Mouse (Mus musculus): ENCODE data around the gene Ranbp10. TPM values are rescaled to one million over a fixed set of nuclear protein-coding genes. Genes with fewer than 3 reads are reported as not detected.

Ranbp10 gene
- polyA plus RNA-seq, 1 experiment from 2014 or later: 13.1 TPM

DNA sequence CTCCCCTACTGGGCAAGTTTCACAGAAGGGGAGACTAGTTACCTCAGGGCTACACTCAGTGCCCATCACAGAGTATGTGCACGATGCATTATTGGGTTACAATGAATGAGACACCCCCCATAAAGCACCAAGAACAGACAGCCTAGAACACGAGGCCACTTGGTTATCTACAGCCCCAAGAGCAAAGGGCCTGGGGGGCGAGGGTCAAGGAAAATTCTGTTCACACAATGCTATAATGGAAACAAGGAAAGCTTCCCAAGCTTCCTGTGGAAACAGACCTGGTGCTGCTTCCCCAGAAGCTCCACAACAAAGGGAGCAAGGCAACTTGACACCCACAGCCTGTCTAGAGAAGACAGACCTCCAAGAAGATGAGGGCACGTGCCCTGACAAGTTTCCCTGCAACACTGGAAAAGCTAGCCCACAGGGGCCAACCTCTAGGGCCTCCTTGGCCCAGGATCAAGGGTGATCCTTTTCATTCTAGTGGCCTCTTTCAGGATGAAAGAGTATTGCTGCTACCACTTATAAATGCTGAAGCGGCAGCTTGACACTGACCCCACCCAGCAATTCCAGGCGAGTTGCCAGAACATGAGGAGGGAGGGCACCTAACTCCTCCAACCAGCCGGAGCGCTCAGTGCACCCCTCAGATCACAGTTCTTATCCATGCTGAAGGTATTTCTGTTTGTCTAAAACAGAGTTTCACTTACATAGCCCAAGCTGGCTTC, 27.9 kb downstream of the Ranbp10 start:
- Histone ChIP-seq H3K27me3 (replicated peaks; ENCODE audit: control insufficient read depth, insufficient read depth, low read length) (no peaks in the 10 kb centered on the region), H3K4me2 (ENCODE audit: low read length) (no peak overlapping the region), H3K9ac (replicated peaks; ENCODE audit: low read depth, low read length) (no peak overlapping the region), H3K36me3 (ENCODE audit: control insufficient read depth, insufficient read depth) (no peaks in the 10 kb centered on the region), H3K9me3 (ENCODE audit: control insufficient read depth, low read length) (no peaks in the 10 kb centered on the region), H3K4me1 (replicated peaks; ENCODE audit: control insufficient read depth, insufficient read depth, low read length) (peaks cover 5% of the 10 kb centered on the region), H3K27ac (ENCODE audit: low read length) (no peak overlapping the region), H3K4me3 (replicated peaks; ENCODE audit: low read length) (no peak overlapping the region)
- peak; percentile 55; the same call in 1 of the 2 replicates for ATAC-seq
- 42% methylated on average over 8 of the region's 8 CpGs for WGBS

DNA sequence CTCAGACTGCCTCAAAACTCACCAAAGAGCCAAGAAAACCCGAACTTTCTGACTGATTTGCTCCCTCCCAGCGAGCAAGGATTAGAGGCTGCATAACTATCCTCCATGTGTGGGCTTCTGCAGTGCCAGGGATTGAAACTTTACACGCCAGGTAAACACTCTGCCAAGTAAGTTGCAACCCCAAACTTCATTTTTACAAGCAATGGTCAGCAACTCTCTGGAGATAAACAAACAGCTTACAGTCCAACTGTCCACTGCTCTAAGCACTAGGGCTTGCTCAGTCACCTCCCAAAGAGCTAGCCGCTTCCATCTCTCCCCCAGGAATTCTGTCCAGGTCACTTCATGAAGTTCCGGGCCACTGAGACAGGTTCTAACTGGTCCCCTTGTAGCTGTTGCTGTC, 28.7 kb downstream of the Ranbp10 start:
- no peak for ATAC-seq
- Histone ChIP-seq H3K4me3 (replicated peaks; ENCODE audit: low read length) (no peak overlapping the region), H3K27me3 (replicated peaks; ENCODE audit: control insufficient read depth, insufficient read depth, low read length) (no peaks in the 10 kb centered on the region), H3K4me2 (ENCODE audit: low read length) (no peak overlapping the region), H3K36me3 (ENCODE audit: control insufficient read depth, insufficient read depth) (no peaks in the 10 kb centered on the region), H3K9me3 (ENCODE audit: control insufficient read depth, low read length) (no peaks in the 10 kb centered on the region), H3K4me1 (replicated peaks; ENCODE audit: control insufficient read depth, insufficient read depth, low read length) (peaks cover 5% of the 10 kb centered on the region), H3K9ac (replicated peaks; ENCODE audit: low read depth, low read length) (no peak overlapping the region), H3K27ac (ENCODE audit: low read length) (no peak overlapping the region)
- 92% methylated on average over 5 of the region's 5 CpGs for WGBS

GRCm38 (mm10) chr8:105795785-105796184, 31.4 kb downstream of the Ranbp10 start:
- H3K4me3 ChIP-seq (replicated peaks; ENCODE audit: low read length): no peak overlapping the region
- H3K4me2 ChIP-seq (ENCODE audit: low read length): no peak overlapping the region
- no peaks in the 10 kb centered on the region for H3K27me3 ChIP-seq (replicated peaks; ENCODE audit: control insufficient read depth, insufficient read depth, low read length)
- no peak overlapping the region for H3K27ac ChIP-seq (ENCODE audit: low read length)
- H3K9ac ChIP-seq (replicated peaks; ENCODE audit: low read depth, low read length): no peak overlapping the region
- H3K4me1 ChIP-seq (replicated peaks; ENCODE audit: control insufficient read depth, insufficient read depth, low read length): peaks cover 5% of the 10 kb centered on the region
- H3K9me3 ChIP-seq (ENCODE audit: control insufficient read depth, low read length): no peaks in the 10 kb centered on the region
- ATAC-seq: no peak
- H3K36me3 ChIP-seq (ENCODE audit: control insufficient read depth, insufficient read depth): no peaks in the 10 kb centered on the region
- WGBS: 93% methylated on average over 1 of the region's 1 CpGs

- H3K36me3 ChIP-seq (ENCODE audit: control insufficient read depth, insufficient read depth): no peaks in the 10 kb centered on the region
- H3K4me1 ChIP-seq (replicated peaks; ENCODE audit: control insufficient read depth, insufficient read depth, low read length): no peaks in the 10 kb centered on the region; the same call in 1 of the 2 replicates
- no peaks in the 10 kb centered on the region for H3K27me3 ChIP-seq (replicated peaks; ENCODE audit: control insufficient read depth, insufficient read depth, low read length)
- H3K4me2 ChIP-seq (ENCODE audit: low read length): no peak overlapping the region
- H3K27ac ChIP-seq (ENCODE audit: low read length): no peak overlapping the region
- H3K4me3 ChIP-seq (replicated peaks; ENCODE audit: low read length): no peak overlapping the region
- WGBS: 90% methylated on average over 3 of the region's 3 CpGs
- no peaks in the 10 kb centered on the region for H3K9me3 ChIP-seq (ENCODE audit: control insufficient read depth, low read length)
- ATAC-seq: no peak
- H3K9ac ChIP-seq (replicated peaks; ENCODE audit: low read depth, low read length): no peak overlapping the region
Measured at GRCm38 (mm10) chr8:105794009-105794598, 33.0 kb downstream of the Ranbp10 start.

DNA sequence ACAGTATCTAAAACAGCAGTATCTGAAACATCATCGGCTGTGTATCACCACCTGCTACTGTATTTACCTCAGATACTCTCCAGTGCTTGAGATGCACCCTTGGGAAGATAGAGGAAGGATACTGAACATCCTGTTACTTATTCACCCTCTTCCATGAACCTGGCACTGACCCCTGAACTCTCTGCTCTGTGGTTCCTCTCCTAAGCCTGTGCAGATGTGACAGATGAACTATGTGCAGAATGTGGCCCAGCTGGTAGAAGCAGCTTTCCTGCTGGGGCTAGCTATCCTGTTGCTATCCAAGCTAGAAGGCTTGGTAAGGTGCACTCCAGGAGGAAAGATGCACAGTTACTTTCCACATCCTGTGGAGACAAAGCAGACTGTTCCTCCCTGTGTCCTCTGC, 33.8 kb downstream of the Ranbp10 start:
- Histone ChIP-seq H3K9me3 (ENCODE audit: control insufficient read depth, low read length) (no peaks in the 10 kb centered on the region), H3K36me3 (ENCODE audit: control insufficient read depth, insufficient read depth) (no peaks in the 10 kb centered on the region), H3K9ac (replicated peaks; ENCODE audit: low read depth, low read length) (no peak overlapping the region), H3K4me1 (replicated peaks; ENCODE audit: control insufficient read depth, insufficient read depth, low read length) (no peaks in the 10 kb centered on the region; the same call in 1 of the 2 replicates), H3K27me3 (replicated peaks; ENCODE audit: control insufficient read depth, insufficient read depth, low read length) (no peaks in the 10 kb centered on the region), H3K4me3 (replicated peaks; ENCODE audit: low read length) (no peak overlapping the region), H3K27ac (ENCODE audit: low read length) (no peak overlapping the region), H3K4me2 (ENCODE audit: low read length) (no peak overlapping the region)
- WGBS: 96% methylated on average over 1 of the region's 1 CpGs
- no peak for ATAC-seq

GRCm38 (mm10) chr8:105789626-105790025, 37.5 kb downstream of the Ranbp10 start:
- Histone ChIP-seq H3K4me3 (replicated peaks; ENCODE audit: low read length) (no peak overlapping the region), H3K4me2 (ENCODE audit: low read length) (no peak overlapping the region), H3K36me3 (ENCODE audit: control insufficient read depth, insufficient read depth) (peaks cover 11% of the 10 kb centered on the region), H3K27ac (ENCODE audit: low read length) (no peak overlapping the region), H3K9me3 (ENCODE audit: control insufficient read depth, low read length) (no peaks in the 10 kb centered on the region), H3K4me1 (replicated peaks; ENCODE audit: control insufficient read depth, insufficient read depth, low read length) (no peaks in the 10 kb centered on the region; the same call in 1 of the 2 replicates), H3K27me3 (replicated peaks; ENCODE audit: control insufficient read depth, insufficient read depth, low read length) (no peaks in the 10 kb centered on the region), H3K9ac (replicated peaks; ENCODE audit: low read depth, low read length) (no peak overlapping the region)
- no peak for ATAC-seq

DNA sequence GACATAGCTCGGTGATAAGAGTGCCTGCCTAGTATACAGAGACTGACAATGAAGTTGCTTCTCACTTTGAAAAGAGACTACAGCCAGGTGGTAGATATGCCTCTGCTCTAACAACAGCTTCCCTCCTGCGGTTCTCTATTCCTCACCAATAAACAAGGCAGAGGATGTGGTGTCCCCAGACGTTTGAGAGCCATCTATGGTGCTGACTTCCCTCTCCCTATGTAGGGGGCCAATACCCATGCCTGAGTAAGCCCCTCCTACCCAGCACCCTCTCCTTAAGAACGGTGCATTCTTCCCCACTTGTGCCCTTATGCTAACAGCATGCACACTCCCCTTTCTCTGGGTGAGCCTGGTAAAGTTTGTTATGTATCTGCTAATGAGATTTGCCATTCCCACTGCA, 38.2 kb downstream of the Ranbp10 start:
- Histone ChIP-seq H3K27ac (ENCODE audit: low read length) (no peak overlapping the region), H3K9ac (replicated peaks; ENCODE audit: low read depth, low read length) (no peak overlapping the region), H3K36me3 (ENCODE audit: control insufficient read depth, insufficient read depth) (peaks cover 13% of the 10 kb centered on the region), H3K9me3 (ENCODE audit: control insufficient read depth, low read length) (no peaks in the 10 kb centered on the region), H3K4me1 (replicated peaks; ENCODE audit: control insufficient read depth, insufficient read depth, low read length) (no peaks in the 10 kb centered on the region; the same call in 1 of the 2 replicates), H3K4me2 (ENCODE audit: low read length) (no peak overlapping the region), H3K27me3 (replicated peaks; ENCODE audit: control insufficient read depth, insufficient read depth, low read length) (no peaks in the 10 kb centered on the region), H3K4me3 (replicated peaks; ENCODE audit: low read length) (no peak overlapping the region)
- 65% methylated on average over 4 of the region's 4 CpGs for WGBS
- no peak for ATAC-seq

DNA sequence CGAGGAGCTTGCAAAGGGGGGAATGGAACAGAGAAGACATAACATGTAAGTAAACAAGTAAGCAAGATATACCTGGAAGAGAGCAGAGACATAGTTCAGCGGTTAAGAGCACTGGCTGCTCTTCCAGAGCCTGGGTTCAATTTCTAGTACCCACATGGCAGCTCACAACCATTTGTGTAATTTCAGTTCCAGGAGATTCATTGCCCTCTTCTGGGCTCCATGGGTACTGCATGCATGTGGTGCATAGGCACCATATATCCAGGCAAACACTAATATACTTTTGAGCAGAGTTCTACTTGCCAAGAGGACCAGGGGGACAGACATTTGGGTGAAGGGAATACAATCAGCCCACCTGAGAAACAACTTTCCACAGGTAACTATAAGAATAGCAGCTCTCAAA, 38.9 kb downstream of the Ranbp10 start:
- Histone ChIP-seq H3K9ac (replicated peaks; ENCODE audit: low read depth, low read length) (no peak overlapping the region), H3K4me3 (replicated peaks; ENCODE audit: low read length) (no peak overlapping the region), H3K4me2 (ENCODE audit: low read length) (no peak overlapping the region), H3K9me3 (ENCODE audit: control insufficient read depth, low read length) (no peaks in the 10 kb centered on the region), H3K27me3 (replicated peaks; ENCODE audit: control insufficient read depth, insufficient read depth, low read length) (no peaks in the 10 kb centered on the region), H3K4me1 (replicated peaks; ENCODE audit: control insufficient read depth, insufficient read depth, low read length) (no peaks in the 10 kb centered on the region; the same call in 1 of the 2 replicates), H3K27ac (ENCODE audit: low read length) (no peak overlapping the region), H3K36me3 (ENCODE audit: control insufficient read depth, insufficient read depth) (peaks cover 13% of the 10 kb centered on the region)
- no peak for ATAC-seq
- WGBS: 92% methylated on average over 2 of the region's 2 CpGs

DNA sequence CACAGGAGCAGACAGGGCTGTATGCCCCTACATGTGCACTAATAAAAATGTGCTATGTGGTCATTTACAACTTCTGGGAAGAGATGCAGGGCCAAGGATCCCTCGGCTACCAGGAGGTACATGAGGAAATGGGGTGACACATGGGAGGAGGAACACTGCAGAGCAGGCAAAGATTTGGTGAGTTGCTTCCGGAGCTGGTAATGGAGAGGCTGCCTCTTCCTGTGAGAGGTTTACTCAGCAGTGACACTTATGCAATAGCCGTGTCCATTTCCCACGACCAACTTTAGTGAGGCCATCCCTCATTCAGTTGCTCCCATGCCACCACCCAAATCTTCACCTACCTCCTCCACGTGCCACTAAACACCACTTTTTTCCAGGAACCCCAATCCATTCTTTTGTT, 46.9 kb downstream of the Ranbp10 start:
- H3K27me3 ChIP-seq (replicated peaks; ENCODE audit: control insufficient read depth, insufficient read depth, low read length): no peaks in the 10 kb centered on the region
- no peaks in the 10 kb centered on the region for H3K4me1 ChIP-seq (replicated peaks; ENCODE audit: control insufficient read depth, insufficient read depth, low read length)
- H3K4me2 ChIP-seq (ENCODE audit: low read length): no peak overlapping the region
- no peak overlapping the region for H3K27ac ChIP-seq (ENCODE audit: low read length)
- no peak overlapping the region for H3K9ac ChIP-seq (replicated peaks; ENCODE audit: low read depth, low read length)
- H3K9me3 ChIP-seq (ENCODE audit: control insufficient read depth, low read length): no peaks in the 10 kb centered on the region
- no peak overlapping the region for H3K4me3 ChIP-seq (replicated peaks; ENCODE audit: low read length)
- ATAC-seq: no peak
- peaks cover 26% of the 10 kb centered on the region; the same call in 1 of the 2 replicates for H3K36me3 ChIP-seq (ENCODE audit: control insufficient read depth, insufficient read depth)
- 93% methylated on average over 5 of the region's 5 CpGs for WGBS
